Mouse (Mus musculus): ENCODE measurements around the gene Rpusd4. TPM values are rescaled to one million over a fixed set of nuclear protein-coding genes. Genes with fewer than 3 reads are reported as not detected.

Rpusd4 gene
- polyA plus RNA-seq (2014; fragmentation: Nextera tagmentation; extraction: Ambion mirVana), result 19.4 and 24.2 TPM in 2 replicates

DNA sequence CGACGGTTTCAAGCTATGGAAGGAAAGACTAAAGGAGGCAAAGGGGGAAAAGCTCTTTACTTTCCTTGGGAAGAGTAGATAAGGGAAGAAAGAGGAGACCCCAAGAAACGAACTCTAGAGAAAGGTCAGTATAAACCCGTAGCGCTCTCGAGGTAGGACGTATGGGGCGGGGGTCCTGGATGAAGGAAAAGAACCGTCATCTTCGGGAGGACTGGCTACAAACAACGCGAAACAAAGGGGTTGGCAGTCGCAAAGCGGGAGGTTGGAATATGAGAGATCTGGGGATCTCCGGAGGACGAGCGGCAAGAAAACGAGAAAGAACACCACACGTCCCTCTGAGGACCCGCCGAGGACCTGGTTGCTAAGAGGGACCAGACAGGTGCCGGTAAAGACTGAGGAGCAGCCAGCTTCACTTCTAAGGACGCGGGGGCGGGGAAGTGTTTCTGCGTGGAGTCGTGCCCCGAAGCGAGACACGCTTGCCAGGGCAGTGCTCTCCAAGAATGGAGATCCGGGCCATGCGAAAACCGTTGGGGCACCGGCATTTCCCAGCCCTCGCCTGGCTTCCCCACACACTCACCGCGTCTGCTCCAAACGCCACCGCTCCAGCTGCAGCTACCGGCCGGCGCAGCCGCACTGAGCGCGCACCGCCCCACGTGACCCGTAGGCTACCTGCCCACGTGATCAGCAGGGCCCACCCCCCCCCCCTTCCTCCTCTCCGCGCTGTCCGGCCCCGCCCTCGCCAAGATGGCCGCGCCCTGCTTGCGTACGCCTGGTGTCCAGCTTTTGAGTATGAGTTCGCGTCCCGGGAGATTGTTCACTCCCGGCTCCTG is at the start of gene Rpusd4, which contains the start of gene Fam118b:
TSS of gene Rpusd4 (plus strand) at position 720 of the 830 bp plus-strand sequence.
TSS of gene Fam118b (minus strand) at position 660 of the 830 bp plus-strand sequence.
- no peaks in the 10 kb centered on the region for H3K9me3 ChIP-seq (ENCODE audit: control insufficient read depth, low read length)
- under 1% methylated on average over 62 of the region's 62 CpGs for WGBS
- no peaks in the 10 kb centered on the region for H3K27me3 ChIP-seq (ENCODE audit: control insufficient read depth, insufficient read depth, low read length)
- peak within 1 kb of the TSS; percentile 83 for H3K9ac ChIP-seq (ENCODE audit: low read length)
- peaks cover 23% of the 10 kb centered on the region for H3K36me3 ChIP-seq (ENCODE audit: control insufficient read depth, insufficient read depth, low read length)
- H3K4me1 ChIP-seq (ENCODE audit: control insufficient read depth in 2 of 2, insufficient read depth in 2 of 2, low read length in 2 of 2), result peaks cover 5 to 17% of the 10 kb centered on the region in 2 experiments
- peak within 1 kb of the TSS; percentile 66 to 85 for H3K27ac ChIP-seq (replicated peaks in 1 of 2; ENCODE audit: control insufficient read depth in 1 of 2, insufficient read depth in 1 of 2, low read depth in 2 of 2, low read length in 2 of 2)
- peak within 1 kb of the TSS; percentile 96 for H3K4me2 ChIP-seq (ENCODE audit: low read length)
- peak within 1 kb of the TSS; percentile 79 to 97 for H3K4me3 ChIP-seq (ENCODE audit: control insufficient read depth in 1 of 2, insufficient read depth in 1 of 2, low read depth in 1 of 2, low read length in 2 of 2)
- ATAC-seq (ENCODE audit: insufficient number of reproducible peaks, insufficient read depth, low FRiP score, low read depth), result peak; percentile 94

GRCm38 (mm10) chr9:35217963-35218362 is 49.7 kb upstream of the Rpusd4 start:
- no peaks in the 10 kb centered on the region for H3K27me3 ChIP-seq (ENCODE audit: control insufficient read depth, insufficient read depth, low read length)
- no peak overlapping the region for H3K27ac ChIP-seq (replicated peaks in 1 of 2; ENCODE audit: control insufficient read depth in 1 of 2, insufficient read depth in 1 of 2, low read depth in 2 of 2, low read length in 2 of 2)
- WGBS, result 53% methylated on average over 1 of the region's 1 CpGs
- H3K36me3 ChIP-seq (ENCODE audit: control insufficient read depth, insufficient read depth, low read length), result peaks cover 94% of the 10 kb centered on the region
- no peak for ATAC-seq (ENCODE audit: insufficient number of reproducible peaks, insufficient read depth, low FRiP score, low read depth)
- H3K4me1 ChIP-seq (ENCODE audit: control insufficient read depth in 2 of 2, insufficient read depth in 2 of 2, low read length in 2 of 2), result no peaks in the 10 kb centered on the region
- H3K4me3 ChIP-seq (ENCODE audit: control insufficient read depth in 1 of 2, insufficient read depth in 1 of 2, low read depth in 1 of 2, low read length in 2 of 2), result no peak overlapping the region
- H3K9ac ChIP-seq (ENCODE audit: low read length), result no peak overlapping the region
- H3K4me2 ChIP-seq (ENCODE audit: low read length), result no peak overlapping the region
- H3K9me3 ChIP-seq (ENCODE audit: control insufficient read depth, low read length), result no peaks in the 10 kb centered on the region

- Histone ChIP-seq H3K9ac (ENCODE audit: low read length) (no peak overlapping the region), H3K27ac (replicated peaks in 1 of 2; ENCODE audit: control insufficient read depth in 1 of 2, insufficient read depth in 1 of 2, low read depth in 2 of 2, low read length in 2 of 2) (no peak overlapping the region), H3K9me3 (ENCODE audit: control insufficient read depth, low read length) (no peaks in the 10 kb centered on the region), H3K4me3 (ENCODE audit: control insufficient read depth in 1 of 2, insufficient read depth in 1 of 2, low read depth in 1 of 2, low read length in 2 of 2) (no peak overlapping the region), H3K27me3 (ENCODE audit: control insufficient read depth, insufficient read depth, low read length) (no peaks in the 10 kb centered on the region), H3K4me2 (ENCODE audit: low read length) (no peak overlapping the region), H3K36me3 (ENCODE audit: control insufficient read depth, insufficient read depth, low read length) (peaks cover 77% of the 10 kb centered on the region), H3K4me1 (ENCODE audit: control insufficient read depth in 2 of 2, insufficient read depth in 2 of 2, low read length in 2 of 2) (no peaks in the 10 kb centered on the region)
- WGBS, result 95% methylated on average over 3 of the region's 3 CpGs
- ATAC-seq (ENCODE audit: insufficient number of reproducible peaks, insufficient read depth, low FRiP score, low read depth), result no peak
Measured at GRCm38 (mm10) chr9:35223466-35223865, 44.2 kb upstream of the Rpusd4 start.

DNA sequence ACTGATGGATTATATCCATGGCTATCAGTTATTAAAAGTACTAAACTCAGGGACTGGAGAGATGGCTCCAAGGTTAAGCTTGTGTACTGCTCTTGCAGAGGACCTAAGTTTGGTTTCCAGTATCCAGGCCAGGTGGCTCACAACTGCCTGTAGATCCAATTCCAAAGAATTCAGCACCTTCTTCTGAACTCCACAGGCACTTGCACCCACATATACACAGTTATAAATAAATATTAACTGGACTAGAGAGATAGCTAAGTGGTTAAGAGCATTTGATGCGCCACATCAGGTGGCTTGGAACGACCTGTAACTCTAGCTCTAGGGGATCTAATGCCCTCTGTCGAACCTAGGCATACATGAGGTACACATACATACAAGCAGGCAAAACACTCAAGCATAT is 39.0 kb upstream of the Rpusd4 start:
- H3K4me1 ChIP-seq (ENCODE audit: control insufficient read depth in 2 of 2, insufficient read depth in 2 of 2, low read length in 2 of 2), result no peaks in the 10 kb centered on the region
- no peak overlapping the region for H3K9ac ChIP-seq (ENCODE audit: low read length)
- peaks cover 38% of the 10 kb centered on the region for H3K36me3 ChIP-seq (ENCODE audit: control insufficient read depth, insufficient read depth, low read length)
- H3K4me3 ChIP-seq (ENCODE audit: control insufficient read depth in 1 of 2, insufficient read depth in 1 of 2, low read depth in 1 of 2, low read length in 2 of 2), result no peak overlapping the region
- no peak overlapping the region for H3K4me2 ChIP-seq (ENCODE audit: low read length)
- H3K27ac ChIP-seq (replicated peaks in 1 of 2; ENCODE audit: control insufficient read depth in 1 of 2, insufficient read depth in 1 of 2, low read depth in 2 of 2, low read length in 2 of 2), result no peak overlapping the region
- no peaks in the 10 kb centered on the region for H3K9me3 ChIP-seq (ENCODE audit: control insufficient read depth, low read length)
- no peak for ATAC-seq (ENCODE audit: insufficient number of reproducible peaks, insufficient read depth, low FRiP score, low read depth)
- no peaks in the 10 kb centered on the region for H3K27me3 ChIP-seq (ENCODE audit: control insufficient read depth, insufficient read depth, low read length)
- WGBS, result 88% methylated on average over 3 of the region's 3 CpGs

GRCm38 (mm10) chr9:35235996-35236395 is 31.7 kb upstream of the Rpusd4 start:
- WGBS, result 58% methylated on average over 3 of the region's 3 CpGs
- H3K27ac ChIP-seq (replicated peaks in 1 of 2; ENCODE audit: control insufficient read depth in 1 of 2, insufficient read depth in 1 of 2, low read depth in 2 of 2, low read length in 2 of 2), result no peak overlapping the region
- H3K9ac ChIP-seq (ENCODE audit: low read length), result no peak overlapping the region
- no peak overlapping the region for H3K4me3 ChIP-seq (ENCODE audit: control insufficient read depth in 1 of 2, insufficient read depth in 1 of 2, low read depth in 1 of 2, low read length in 2 of 2)
- ATAC-seq (ENCODE audit: insufficient number of reproducible peaks, insufficient read depth, low FRiP score, low read depth), result no peak
- peaks cover 0 to 2% of the 10 kb centered on the region in 2 experiments; a peak in 1 of 4 replicates for H3K4me1 ChIP-seq (ENCODE audit: control insufficient read depth in 2 of 2, insufficient read depth in 2 of 2, low read length in 2 of 2)
- H3K4me2 ChIP-seq (ENCODE audit: low read length), result no peak overlapping the region
- no peaks in the 10 kb centered on the region for H3K27me3 ChIP-seq (ENCODE audit: control insufficient read depth, insufficient read depth, low read length)
- H3K9me3 ChIP-seq (ENCODE audit: control insufficient read depth, low read length), result no peaks in the 10 kb centered on the region
- H3K36me3 ChIP-seq (ENCODE audit: control insufficient read depth, insufficient read depth, low read length), result peaks cover 20% of the 10 kb centered on the region

- Histone ChIP-seq H3K4me3 (ENCODE audit: control insufficient read depth in 1 of 2, insufficient read depth in 1 of 2, low read depth in 1 of 2, low read length in 2 of 2) (no peak overlapping the region), H3K9me3 (ENCODE audit: control insufficient read depth, low read length) (no peaks in the 10 kb centered on the region), H3K9ac (ENCODE audit: low read length) (no peak overlapping the region), H3K27ac (replicated peaks in 1 of 2; ENCODE audit: control insufficient read depth in 1 of 2, insufficient read depth in 1 of 2, low read depth in 2 of 2, low read length in 2 of 2) (no peak overlapping the region), H3K27me3 (ENCODE audit: control insufficient read depth, insufficient read depth, low read length) (no peaks in the 10 kb centered on the region), H3K4me1 (ENCODE audit: control insufficient read depth in 2 of 2, insufficient read depth in 2 of 2, low read length in 2 of 2) (peaks cover 0 to 2% of the 10 kb centered on the region in 2 experiments; a peak in 1 of 4 replicates), H3K4me2 (ENCODE audit: low read length) (no peak overlapping the region), H3K36me3 (ENCODE audit: control insufficient read depth, insufficient read depth, low read length) (peaks cover 13% of the 10 kb centered on the region)
- no peak for ATAC-seq (ENCODE audit: insufficient number of reproducible peaks, insufficient read depth, low FRiP score, low read depth)
- 91% methylated on average over 1 of the region's 1 CpGs for WGBS
Measured at GRCm38 (mm10) chr9:35238371-35238770, 29.3 kb upstream of the Rpusd4 start.

GRCm38 (mm10) chr9:35238915-35239571 is 28.6 kb upstream of the Rpusd4 start:
- Histone ChIP-seq H3K4me1 (ENCODE audit: control insufficient read depth in 2 of 2, insufficient read depth in 2 of 2, low read length in 2 of 2) (peaks cover 0 to 2% of the 10 kb centered on the region in 2 experiments; a peak in 1 of 4 replicates), H3K36me3 (ENCODE audit: control insufficient read depth, insufficient read depth, low read length) (peaks cover 12% of the 10 kb centered on the region; the same call in 1 of the 2 replicates), H3K27me3 (ENCODE audit: control insufficient read depth, insufficient read depth, low read length) (no peaks in the 10 kb centered on the region), H3K4me3 (ENCODE audit: control insufficient read depth in 1 of 2, insufficient read depth in 1 of 2, low read depth in 1 of 2, low read length in 2 of 2) (no peak overlapping the region), H3K27ac (replicated peaks in 1 of 2; ENCODE audit: control insufficient read depth in 1 of 2, insufficient read depth in 1 of 2, low read depth in 2 of 2, low read length in 2 of 2) (peak overlapping the region in 1 of 2 experiments; percentile 1; a peak in 2 of 4 replicates), H3K9ac (ENCODE audit: low read length) (no peak overlapping the region), H3K9me3 (ENCODE audit: control insufficient read depth, low read length) (no peaks in the 10 kb centered on the region), H3K4me2 (ENCODE audit: low read length) (no peak overlapping the region)
- ATAC-seq (ENCODE audit: insufficient number of reproducible peaks, insufficient read depth, low FRiP score, low read depth), result peak; percentile 77
- 38% methylated on average over 6 of the region's 6 CpGs for WGBS
